Mouse (Mus musculus) forebrain, embryonic 12.5 days (tissue): ENCODE data around the gene Tec. TPM values are rescaled to one million over a fixed set of nuclear protein-coding genes. Genes with fewer than 3 reads are reported as not detected.
"Not testable (repeated sequence)": the region's sequence is repeated elsewhere in the genome, so short reads cannot be mapped to it uniquely, and the experiment has no call there.

Source experiments
- ATAC-seq: fragments of 200-750 bp; cut with Nextera tagmentation; 2 replicates; pipeline ENCODE4 v1.8.0; 2017; ENCODE audit warnings: moderate TSS enrichment; ENCODE audit not compliant: low FRiP score
- H3K27ac ChIP-seq: fragments of 300-500 bp; sonication (generic); 2 replicates; pipeline ENCODE4 v1.5.1; 2016; ENCODE audit warnings: mild to moderate bottlenecking
- H3K27me3 ChIP-seq: fragments of 300-500 bp; sonication (generic); 2 replicates; pipeline ENCODE4 v1.6.1; 2016; ENCODE audit warnings: mild to moderate bottlenecking
- H3K36me3 ChIP-seq: fragments of 300-500 bp; sonication (generic); replicated peaks from 2 replicates; pipeline ENCODE4 v1.6.1; 2016; ENCODE audit warnings: mild to moderate bottlenecking
- H3K4me1 ChIP-seq: fragments of 300-500 bp; sonication (generic); 2 replicates; pipeline ENCODE4 v1.6.1; 2016
- H3K4me2 ChIP-seq: fragments of 300-500 bp; sonication (generic); 2 replicates; pipeline ENCODE4 v1.6.1; 2016; ENCODE audit warnings: mild to moderate bottlenecking, moderate library complexity
- H3K4me3 ChIP-seq: fragments of 300-500 bp; sonication (generic); replicated peaks from 2 replicates; pipeline ENCODE4 v1.5.1; 2016; ENCODE audit warnings: mild to moderate bottlenecking
- H3K9ac ChIP-seq: fragments of 300-500 bp; sonication (generic); 2 replicates; pipeline ENCODE4 v1.6.1; 2016; ENCODE audit warnings: mild to moderate bottlenecking
- H3K9me3 ChIP-seq: fragments of 300-500 bp; sonication (generic); 2 replicates; pipeline ENCODE4 v1.6.1; 2016
- WGBS: fragments of 180-500 bp; shearing (Covaris S2); methylation state at CpG from one replicate; pipeline ENCODE4 v1.1.7; 2016; 5-methylcytosine and 5-hydroxymethylcytosine counted together
- polyA plus RNA-seq: library from polyadenylated mRNA; unstranded; fragments of >200 nt; fragmentation: Nextera tagmentation; extraction: Ambion mirVana; gene quantifications from 2 replicates; pipeline ENCODE4 v1.2.1, GENCODE M21; 2016

Tec gene
- polyA plus RNA-seq, 1 experiment from 2014 or later = 3.4 TPM

DNA sequence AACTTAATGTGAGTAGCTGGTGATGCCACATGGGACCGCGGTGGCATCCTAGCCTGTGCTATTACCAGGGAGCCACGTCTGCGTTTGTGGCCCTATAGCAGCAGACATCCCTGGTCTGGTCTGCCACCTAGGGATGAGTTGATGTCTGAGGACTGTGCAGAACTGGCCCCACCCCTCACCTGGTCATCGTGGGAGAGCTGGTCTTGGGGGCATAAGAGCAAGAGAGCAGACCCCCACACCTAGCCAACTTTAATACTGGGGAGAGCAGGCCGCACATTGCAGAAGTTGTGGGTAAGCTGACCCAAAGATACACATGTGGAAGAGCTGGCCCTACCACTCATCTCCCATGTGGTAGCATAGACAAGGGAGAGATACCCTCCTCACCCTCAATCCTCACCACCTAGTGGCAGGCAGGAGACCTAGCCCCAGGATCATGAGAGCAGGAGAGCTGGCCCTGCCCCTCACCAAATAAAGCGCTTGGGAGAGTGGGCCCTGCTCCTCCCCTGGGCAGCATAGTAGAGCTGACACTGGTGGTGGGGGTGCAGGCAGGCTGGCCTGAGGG is 38.7 kb downstream of the Tec start:
- Histone ChIP-seq H3K9ac (no peak overlapping the region), H3K27me3 (no peaks in the 10 kb centered on the region), H3K27ac (no peak overlapping the region), H3K36me3 (no peaks in the 10 kb centered on the region), H3K4me3 (no peak overlapping the region), H3K4me2 (no peak overlapping the region), H3K4me1 (no peaks in the 10 kb centered on the region), H3K9me3 (no peaks in the 10 kb centered on the region)
- 89% methylated on average over 7 of the region's 7 CpGs for whole genome bisulfite sequencing
- no peak for ATAC-seq

DNA sequence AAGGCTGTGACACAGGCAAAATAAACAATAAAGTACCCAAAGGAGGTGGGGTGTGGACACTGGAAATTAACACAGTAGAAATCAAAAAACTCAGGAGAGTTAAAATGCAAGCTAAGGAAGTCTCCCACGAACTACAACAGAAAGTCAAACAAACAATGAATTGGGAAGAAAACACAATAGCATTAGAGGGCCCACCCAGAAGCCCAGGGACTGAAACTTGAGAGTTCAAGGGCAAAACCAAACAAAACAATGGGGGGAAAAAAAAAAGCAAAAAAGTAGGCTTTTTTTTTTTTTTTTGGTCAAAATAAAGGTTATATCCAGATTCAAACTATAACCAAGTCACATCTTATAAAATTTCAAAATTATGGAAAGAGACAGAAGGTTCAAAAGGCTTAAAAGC is 39.9 kb downstream of the Tec start:
- H3K4me3 ChIP-seq = no peak overlapping the region
- 23% methylated on average over 1 of the region's 1 CpGs for WGBS
- H3K9ac ChIP-seq = no peak overlapping the region
- ATAC-seq = no peak
- no peak overlapping the region for H3K27ac ChIP-seq
- no peaks in the 10 kb centered on the region for H3K36me3 ChIP-seq
- no peaks in the 10 kb centered on the region for H3K27me3 ChIP-seq
- H3K4me2 ChIP-seq = no peak overlapping the region
- no peaks in the 10 kb centered on the region for H3K9me3 ChIP-seq
- no peaks in the 10 kb centered on the region for H3K4me1 ChIP-seq

DNA sequence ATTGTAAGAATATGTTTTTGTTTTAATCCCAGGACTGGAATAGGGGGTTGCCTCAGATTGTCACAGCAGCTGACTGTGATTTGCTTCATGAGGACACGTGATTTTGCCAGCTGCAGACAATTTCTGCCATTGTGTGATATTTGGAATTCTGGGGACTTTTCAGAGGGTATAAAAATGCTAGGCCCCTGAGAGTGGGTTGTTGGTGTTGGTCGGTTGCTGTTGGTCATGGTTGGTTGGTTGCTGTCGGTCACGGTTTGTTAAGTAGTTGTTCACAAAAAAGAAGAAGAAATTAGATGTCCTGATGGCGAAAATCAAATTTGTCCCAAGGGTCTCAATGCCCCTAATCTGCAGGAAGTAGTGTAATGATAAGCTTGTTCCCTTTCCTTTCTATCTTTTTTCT is 40.8 kb downstream of the Tec start:
- Histone ChIP-seq H3K4me1 (no peaks in the 10 kb centered on the region), H3K9ac (no peak overlapping the region), H3K27ac (no peak overlapping the region), H3K4me3 (no peak overlapping the region), H3K27me3 (no peaks in the 10 kb centered on the region), H3K4me2 (no peak overlapping the region), H3K9me3 (no peaks in the 10 kb centered on the region), H3K36me3 (no peaks in the 10 kb centered on the region)
- WGBS = 73% methylated on average over 5 of the region's 5 CpGs
- ATAC-seq = no peak

DNA sequence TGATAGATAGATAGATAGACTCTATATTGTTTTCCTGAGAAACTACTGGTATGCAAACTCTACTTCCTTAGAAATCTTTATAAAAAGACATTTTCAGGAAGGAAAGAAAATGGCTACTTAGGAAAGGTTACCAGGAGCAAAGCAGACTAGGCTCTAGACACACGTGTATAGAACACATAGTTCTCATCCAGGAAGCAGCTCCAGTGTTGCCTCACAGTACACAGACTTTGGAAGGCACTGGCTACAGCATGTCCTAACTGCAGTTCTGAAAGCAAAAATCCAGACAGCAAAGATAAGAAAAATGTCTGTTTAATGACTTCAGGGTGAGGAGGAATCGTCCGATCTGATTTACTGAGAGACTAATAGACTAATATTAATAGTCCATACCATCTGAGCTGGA is 41.8 kb downstream of the Tec start:
- H3K4me1 ChIP-seq = no peaks in the 10 kb centered on the region
- H3K27ac ChIP-seq = no peak overlapping the region
- no peak overlapping the region for H3K4me3 ChIP-seq
- 92% methylated on average over 3 of the region's 3 CpGs for WGBS
- no peaks in the 10 kb centered on the region for H3K36me3 ChIP-seq
- H3K27me3 ChIP-seq = no peaks in the 10 kb centered on the region
- H3K4me2 ChIP-seq = no peak overlapping the region
- no peak overlapping the region for H3K9ac ChIP-seq
- ATAC-seq = no peak
- H3K9me3 ChIP-seq = no peaks in the 10 kb centered on the region

DNA sequence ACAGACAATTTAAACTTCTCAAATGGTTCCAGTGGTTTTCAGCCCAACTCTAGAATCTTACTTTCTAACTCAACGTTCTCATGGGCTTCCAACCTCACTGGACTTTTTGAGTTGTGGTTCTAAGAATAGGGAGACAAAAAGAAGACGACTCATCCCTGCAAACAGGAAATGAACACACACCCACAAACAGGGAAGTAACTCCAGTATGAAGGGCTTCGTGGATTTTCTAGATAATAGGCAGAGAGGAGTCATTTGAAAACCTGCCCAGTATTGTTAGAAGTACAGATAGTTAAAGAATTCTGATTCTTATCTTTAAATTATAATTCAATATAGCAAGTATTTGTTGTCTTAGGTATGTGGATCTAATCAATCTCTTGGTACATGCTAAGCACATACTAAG is 47.6 kb downstream of the Tec start:
- WGBS = 76% methylated on average over 3 of the region's 3 CpGs
- H3K4me1 ChIP-seq = peaks cover 7% of the 10 kb centered on the region
- no peaks in the 10 kb centered on the region for H3K27me3 ChIP-seq
- H3K36me3 ChIP-seq = no peaks in the 10 kb centered on the region
- no peak overlapping the region for H3K4me3 ChIP-seq
- no peaks in the 10 kb centered on the region for H3K9me3 ChIP-seq
- H3K27ac ChIP-seq = no peak overlapping the region
- no peak overlapping the region for H3K9ac ChIP-seq
- no peak for ATAC-seq
- no peak overlapping the region for H3K4me2 ChIP-seq

DNA sequence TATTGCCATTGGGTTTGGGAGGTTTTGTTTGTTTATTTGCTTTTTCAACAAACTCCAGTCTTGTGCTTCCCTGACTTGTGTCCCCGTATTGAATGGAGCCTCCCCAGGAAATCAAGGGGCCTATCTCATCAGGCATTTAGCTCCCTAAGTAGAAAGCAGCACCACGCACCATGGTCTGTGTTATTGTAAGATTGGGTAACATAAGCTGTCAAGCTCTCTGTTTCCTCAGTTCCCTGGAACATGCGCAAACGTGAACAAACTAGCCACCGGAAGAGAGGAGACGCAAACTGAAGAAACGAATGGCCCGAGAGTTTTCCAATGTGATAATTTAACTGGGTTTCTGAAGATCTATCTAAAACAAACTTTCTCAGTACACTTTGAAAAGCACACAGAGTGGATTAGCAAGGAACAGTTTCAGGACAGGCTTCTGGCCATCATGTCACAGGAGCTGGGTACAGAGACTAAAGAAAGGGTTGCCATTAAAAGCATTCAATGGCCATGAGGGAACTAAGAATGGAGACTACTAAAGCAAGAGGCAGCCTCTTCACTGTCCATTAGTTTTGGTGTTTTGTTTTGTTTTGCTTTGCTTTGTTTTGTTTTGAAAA is 48.1 kb downstream of the Tec start:
- no peak overlapping the region for H3K27ac ChIP-seq
- H3K4me2 ChIP-seq = no peak overlapping the region
- H3K27me3 ChIP-seq = no peaks in the 10 kb centered on the region
- H3K9ac ChIP-seq = no peak overlapping the region
- peaks cover 7% of the 10 kb centered on the region for H3K4me1 ChIP-seq
- ATAC-seq = no peak
- 90% methylated on average over 8 of the region's 8 CpGs for WGBS
- H3K36me3 ChIP-seq = no peaks in the 10 kb centered on the region
- H3K9me3 ChIP-seq = no peaks in the 10 kb centered on the region
- no peak overlapping the region for H3K4me3 ChIP-seq

DNA sequence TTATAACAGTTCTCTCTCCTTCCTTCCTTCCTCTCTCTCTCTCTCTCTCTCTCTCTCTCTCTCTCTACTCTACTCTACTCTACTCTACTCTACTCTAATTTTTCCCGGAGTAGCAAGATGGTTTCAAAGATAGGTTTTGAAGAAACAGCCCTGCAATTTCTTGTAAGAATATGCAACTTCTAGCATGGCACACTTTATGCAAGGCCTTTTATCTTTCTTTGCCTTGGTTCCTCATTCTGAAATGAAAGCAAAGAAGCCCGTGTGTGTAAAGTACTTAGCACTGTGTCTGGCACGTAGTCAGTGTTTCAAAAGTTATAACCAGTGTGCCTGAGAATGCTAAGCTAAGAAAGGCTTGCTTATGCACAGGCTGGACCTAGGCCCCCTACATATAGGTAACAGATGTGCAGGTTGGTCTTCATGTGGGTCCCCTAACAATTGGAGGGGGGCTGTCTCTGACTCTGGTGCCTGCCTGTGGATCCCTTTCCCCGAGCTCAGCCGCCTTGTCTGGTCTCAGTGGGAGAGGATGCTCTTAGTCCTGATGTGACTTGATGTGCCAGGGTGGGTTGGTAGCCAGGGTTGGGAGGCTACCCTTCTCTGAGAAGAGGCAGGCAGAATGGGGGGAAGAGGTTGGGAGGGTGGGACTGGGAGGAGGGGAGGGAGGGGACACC is 49.6 kb downstream of the Tec start:
- 82% methylated on average over 5 of the region's 5 CpGs for WGBS

DNA sequence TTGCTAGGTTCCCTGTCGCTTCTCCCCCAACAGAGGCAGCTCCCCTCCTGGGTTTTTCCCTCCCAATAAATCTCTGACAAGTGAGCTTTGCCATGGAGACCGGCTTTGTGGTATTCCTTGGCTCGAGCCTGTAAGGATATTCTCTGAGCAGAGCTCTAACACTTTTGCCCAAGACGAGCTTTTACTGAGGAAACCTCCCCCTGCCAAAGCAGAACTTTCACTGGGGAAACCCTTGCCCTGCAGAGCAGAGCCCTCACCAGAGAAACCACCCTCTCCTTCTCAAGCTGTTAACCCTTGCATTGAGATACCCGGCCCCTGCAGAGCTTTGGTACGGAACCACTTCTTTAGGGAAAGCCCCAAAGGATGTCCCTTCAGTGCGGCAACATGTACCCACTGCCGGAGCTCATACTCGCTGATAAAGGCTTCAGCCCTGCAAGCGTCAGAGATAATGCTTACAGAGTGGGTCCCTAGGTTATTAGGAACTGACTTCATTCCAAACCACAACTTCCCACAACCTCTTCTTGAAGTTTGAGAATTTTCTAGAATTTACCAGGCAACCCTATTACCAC is 50.7 kb downstream of the Tec start:
- no peak for ATAC-seq
- H3K4me2 ChIP-seq = no peak overlapping the region
- peaks cover 7% of the 10 kb centered on the region for H3K4me1 ChIP-seq
- no peak overlapping the region for H3K4me3 ChIP-seq
- H3K36me3 ChIP-seq = no peaks in the 10 kb centered on the region
- no peaks in the 10 kb centered on the region for H3K9me3 ChIP-seq
- no peak overlapping the region for H3K27ac ChIP-seq
- no peak overlapping the region for H3K9ac ChIP-seq
- WGBS = 50% methylated on average over 10 of the region's 10 CpGs
- no peaks in the 10 kb centered on the region for H3K27me3 ChIP-seq

More for the DNA sequence above, 49.6 kb downstream of the Tec start:
- Histone ChIP-seq H3K36me3 (no peaks in the 10 kb centered on the region), H3K4me1 (peaks cover 7% of the 10 kb centered on the region), H3K4me3 (no peak overlapping the region), H3K27me3 (no peaks in the 10 kb centered on the region), H3K9ac (no peak overlapping the region), H3K4me2 (no peak overlapping the region), H3K27ac (no peak overlapping the region), H3K9me3 (no peaks in the 10 kb centered on the region)
- ATAC-seq = no peak

DNA sequence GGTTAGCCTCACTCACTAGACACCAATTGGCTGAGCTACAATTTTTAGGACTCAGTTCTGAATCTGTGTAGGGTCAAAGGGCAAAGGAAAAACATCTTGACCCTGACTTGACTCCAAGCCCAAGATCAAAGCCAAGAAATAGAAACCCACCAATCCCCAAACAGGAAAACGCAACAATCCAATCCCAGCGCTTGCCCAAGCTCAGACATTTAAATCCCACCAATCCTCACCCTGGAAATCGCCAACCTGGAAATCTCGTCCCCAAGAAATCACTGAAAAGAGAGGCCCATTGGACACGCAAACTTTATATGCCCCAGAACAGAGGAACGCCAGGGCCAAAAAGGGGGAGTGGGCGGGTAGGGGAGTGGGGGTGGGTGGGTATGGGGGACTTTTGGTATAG is 51.3 kb downstream of the Tec start:
- not testable (repeated sequence) for H3K4me1 ChIP-seq, H3K9me3 ChIP-seq, H3K36me3 ChIP-seq, H3K27ac ChIP-seq, H3K4me3 ChIP-seq, H3K9ac ChIP-seq, H3K4me2 ChIP-seq, H3K27me3 ChIP-seq, ATAC-seq
- WGBS = 77% methylated on average over 7 of the region's 7 CpGs

DNA sequence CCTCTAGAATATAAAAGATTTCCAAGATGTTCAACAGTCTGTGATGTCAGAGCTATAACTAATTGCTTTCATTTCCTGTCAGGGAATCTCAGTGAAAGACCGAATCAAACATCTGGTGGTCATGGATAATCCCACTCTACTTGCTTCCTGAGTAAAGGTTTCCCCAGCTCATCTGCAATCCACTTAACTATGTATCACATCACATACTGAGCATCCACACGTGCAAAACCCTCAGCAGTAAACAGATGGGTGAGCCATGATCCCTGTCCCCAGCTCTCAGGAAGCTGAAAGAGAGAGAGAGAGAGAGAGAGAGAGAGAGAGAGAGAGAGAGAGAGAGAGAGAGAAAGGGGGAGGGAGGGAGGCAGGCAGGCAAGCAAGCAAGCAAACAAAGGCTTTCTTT is 51.8 kb downstream of the Tec start:
- Histone ChIP-seq H3K4me2 (no peak overlapping the region), H3K36me3 (no peaks in the 10 kb centered on the region), H3K9me3 (no peaks in the 10 kb centered on the region), H3K9ac (no peak overlapping the region), H3K27ac (no peak overlapping the region), H3K27me3 (no peaks in the 10 kb centered on the region), H3K4me3 (no peak overlapping the region), H3K4me1 (peaks cover 7% of the 10 kb centered on the region)
- no peak for ATAC-seq
- 53% methylated on average over 2 of the region's 2 CpGs for whole genome bisulfite sequencing

DNA sequence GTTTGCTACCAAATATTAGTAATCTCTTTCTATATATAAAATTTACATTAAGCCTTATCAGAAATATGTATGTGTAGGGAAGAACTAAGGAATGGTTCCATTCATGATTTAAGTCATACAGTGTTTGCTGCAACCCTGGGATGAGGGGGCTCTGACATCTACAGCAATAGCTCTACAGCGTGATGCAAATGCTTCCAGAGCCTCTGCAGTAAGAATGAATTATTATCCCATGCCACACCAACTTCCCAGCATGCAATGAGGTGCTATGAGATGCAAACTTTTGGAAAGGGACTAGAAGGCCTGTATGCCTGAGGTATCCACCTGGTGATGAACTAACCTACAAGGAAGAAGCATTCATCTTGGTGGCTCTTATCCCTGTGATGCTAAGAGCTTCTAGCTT is 52.2 kb downstream of the Tec start:
- 91% methylated on average over 1 of the region's 1 CpGs for WGBS
- no peak for ATAC-seq

DNA sequence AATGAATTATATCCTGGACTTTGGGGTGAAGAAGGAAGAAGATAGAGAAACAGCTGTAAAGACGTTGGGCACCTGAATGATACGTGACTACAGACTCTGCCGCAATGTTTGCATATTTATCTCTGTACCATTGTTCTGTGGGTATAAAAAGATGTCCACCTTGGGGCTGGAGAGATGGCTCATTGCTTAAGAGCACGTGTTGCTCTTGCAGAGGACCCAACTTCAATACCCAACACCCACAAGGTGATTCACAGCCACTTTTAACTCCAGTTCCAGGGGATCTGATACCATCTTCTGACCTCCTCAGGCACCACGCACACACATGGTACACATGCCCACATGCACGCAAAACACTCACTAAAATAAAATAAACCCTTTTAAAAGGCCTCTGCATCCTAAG is 52.9 kb downstream of the Tec start:
- Histone ChIP-seq H3K4me3 (no peak overlapping the region), H3K9ac (no peak overlapping the region), H3K27me3 (no peaks in the 10 kb centered on the region), H3K4me1 (peaks cover 7% of the 10 kb centered on the region), H3K36me3 (no peaks in the 10 kb centered on the region), H3K4me2 (no peak overlapping the region), H3K27ac (no peak overlapping the region), H3K9me3 (no peaks in the 10 kb centered on the region)
- ATAC-seq = no peak
- 92% methylated on average over 6 of the region's 6 CpGs for WGBS

More for the DNA sequence above, 52.2 kb downstream of the Tec start:
- H3K4me1 ChIP-seq = peaks cover 7% of the 10 kb centered on the region
- H3K36me3 ChIP-seq = no peaks in the 10 kb centered on the region
- no peak overlapping the region for H3K4me2 ChIP-seq
- no peaks in the 10 kb centered on the region for H3K9me3 ChIP-seq
- no peak overlapping the region for H3K27ac ChIP-seq
- no peak overlapping the region for H3K9ac ChIP-seq
- H3K4me3 ChIP-seq = no peak overlapping the region
- no peaks in the 10 kb centered on the region for H3K27me3 ChIP-seq

DNA sequence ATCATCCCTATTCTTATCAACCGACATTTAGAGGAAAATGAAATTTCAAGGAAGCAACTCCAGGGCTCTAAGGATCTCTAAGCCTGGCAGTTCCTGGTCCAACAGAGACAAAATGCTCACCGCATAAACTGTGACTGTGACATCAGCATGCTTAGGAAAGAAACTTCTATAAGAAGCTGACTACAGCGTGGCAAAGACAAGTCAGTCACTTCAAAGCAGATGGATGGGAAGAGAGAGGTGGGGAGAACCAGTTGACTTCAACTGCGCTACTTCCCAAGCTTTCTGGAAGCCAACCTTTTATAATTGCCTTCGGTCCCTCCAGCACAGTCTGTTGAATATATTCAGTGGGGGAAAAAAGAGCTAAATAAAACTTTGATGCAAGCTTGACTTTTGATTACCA is 54.2 kb downstream of the Tec start:
- no peak for ATAC-seq
- H3K9ac ChIP-seq = no peak overlapping the region
- H3K4me1 ChIP-seq = peaks cover 14% of the 10 kb centered on the region
- no peak overlapping the region for H3K4me2 ChIP-seq
- no peaks in the 10 kb centered on the region for H3K9me3 ChIP-seq
- no peak overlapping the region for H3K4me3 ChIP-seq
- H3K27me3 ChIP-seq = no peaks in the 10 kb centered on the region
- no peaks in the 10 kb centered on the region for H3K36me3 ChIP-seq
- H3K27ac ChIP-seq = no peak overlapping the region
- WGBS = 83% methylated on average over 5 of the region's 5 CpGs
